Mouse (Mus musculus) neural tube, embryonic 14.5 days (tissue): ENCODE measurements at regions not wholly inside any gene's neighbourhood (a gene's known extent, or its start where the extent isn't known, plus 50 kb on each side); places are given as distances from the start of the nearest gene placed in this dataset.

Source experiments
- ATAC-seq: fragments of 200-750 bp; cut with Nextera tagmentation; 2 replicates; pipeline ENCODE4 v1.8.0; 2017; ENCODE audit warnings: low read depth, mild to moderate bottlenecking, moderate TSS enrichment, moderate library complexity
- H3K27ac ChIP-seq: fragments of 300-500 bp; sonication (generic); 2 replicates; pipeline ENCODE4 v1.5.1; 2014; ENCODE audit warnings: low read depth, mild to moderate bottlenecking, control low read depth, low read length, moderate library complexity, mixed read lengths
- H3K27me3 ChIP-seq: fragments of 300-500 bp; sonication (generic); 2 replicates; pipeline ENCODE4 v1.6.1; 2014; ENCODE audit warnings: low read length; ENCODE audit not compliant: control insufficient read depth, insufficient read depth
- H3K36me3 ChIP-seq: fragments of 300-500 bp; sonication (generic); 2 replicates; pipeline ENCODE4 v1.6.1; 2014; ENCODE audit warnings: low read length, mixed read lengths; ENCODE audit not compliant: control insufficient read depth, insufficient read depth
- H3K4me1 ChIP-seq: fragments of 300-500 bp; sonication (generic); 2 replicates; pipeline ENCODE4 v1.6.1; 2014; ENCODE audit warnings: low read length; ENCODE audit not compliant: control insufficient read depth, insufficient read depth
- H3K4me2 ChIP-seq: fragments of 300-500 bp; sonication (generic); 2 replicates; pipeline ENCODE4 v1.6.1; 2014; ENCODE audit warnings: mild to moderate bottlenecking, low read depth, low read length, control low read depth
- H3K4me3 ChIP-seq: fragments of 300-500 bp; sonication (generic); 2 replicates; pipeline ENCODE4 v1.5.1; 2014; ENCODE audit warnings: low read depth, low read length, control low read depth, mixed read lengths
- H3K9ac ChIP-seq: fragments of 300-500 bp; sonication (generic); replicated peaks from 2 replicates; pipeline ENCODE4 v1.6.1; 2014; ENCODE audit warnings: low read depth, mild to moderate bottlenecking, control low read depth, low read length, mixed read lengths
- H3K9me3 ChIP-seq: fragments of 300-500 bp; sonication (generic); 2 replicates; pipeline ENCODE4 v1.6.1; 2016; ENCODE audit warnings: low read length; ENCODE audit not compliant: control insufficient read depth
- WGBS: fragments of 180-500 bp; shearing (Covaris S2); extraction: QIAGEN DNeasy Blood & Tissue Kit; methylation state at CpG from one replicate; pipeline ENCODE4 v1.1.7; 2014; 5-methylcytosine and 5-hydroxymethylcytosine counted together

- Histone ChIP-seq H3K4me3 (no peak overlapping the region), H3K4me1 (no peaks in the 10 kb centered on the region), H3K36me3 (no peaks in the 10 kb centered on the region), H3K27me3 (no peaks in the 10 kb centered on the region), H3K4me2 (no peak overlapping the region), H3K9ac (no peak overlapping the region), H3K9me3 (no peaks in the 10 kb centered on the region), H3K27ac (no peak overlapping the region)
- 82% methylated on average over 5 of the region's 5 CpGs for WGBS
- ATAC-seq = no peak
Measured at GRCm38 (mm10) chr2:131410906-131411520, 58.3 kb upstream of the Rnf24 start.

GRCm38 (mm10) chr2:131407337-131407736 is 54.6 kb upstream of the Rnf24 start:
- no peak for ATAC-seq
- H3K9me3 ChIP-seq = no peaks in the 10 kb centered on the region
- no peaks in the 10 kb centered on the region for H3K36me3 ChIP-seq
- no peaks in the 10 kb centered on the region for H3K27me3 ChIP-seq
- no peak overlapping the region for H3K4me2 ChIP-seq
- no peak overlapping the region for H3K4me3 ChIP-seq
- 93% methylated on average over 5 of the region's 5 CpGs for WGBS
- H3K4me1 ChIP-seq = no peaks in the 10 kb centered on the region
- no peak overlapping the region for H3K27ac ChIP-seq
- no peak overlapping the region for H3K9ac ChIP-seq

DNA sequence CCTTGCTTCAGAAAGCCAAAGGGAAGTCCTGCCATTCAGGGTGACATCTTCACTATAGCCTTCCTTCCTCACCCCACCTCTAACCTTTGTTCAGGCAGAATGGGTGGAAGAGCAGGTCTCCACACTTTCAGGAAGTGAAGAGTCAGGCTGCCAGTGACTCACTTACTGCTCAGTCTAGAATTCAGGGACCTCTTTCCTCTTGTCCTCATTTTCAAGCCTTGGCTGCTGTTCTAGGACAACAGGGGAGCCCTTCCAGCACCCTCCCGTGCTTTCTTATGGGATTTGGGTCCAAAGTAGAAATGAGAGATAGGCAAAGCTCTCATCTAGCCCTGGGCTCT is 51.5 kb upstream of the Rnf24 start:
- no peaks in the 10 kb centered on the region for H3K9me3 ChIP-seq
- H3K27ac ChIP-seq = no peak overlapping the region
- H3K36me3 ChIP-seq = no peaks in the 10 kb centered on the region
- ATAC-seq = no peak
- WGBS = 62% methylated on average over 1 of the region's 1 CpGs
- H3K27me3 ChIP-seq = no peaks in the 10 kb centered on the region
- no peak overlapping the region for H3K4me2 ChIP-seq
- H3K9ac ChIP-seq = no peak overlapping the region
- H3K4me3 ChIP-seq = no peak overlapping the region
- H3K4me1 ChIP-seq = no peaks in the 10 kb centered on the region

DNA sequence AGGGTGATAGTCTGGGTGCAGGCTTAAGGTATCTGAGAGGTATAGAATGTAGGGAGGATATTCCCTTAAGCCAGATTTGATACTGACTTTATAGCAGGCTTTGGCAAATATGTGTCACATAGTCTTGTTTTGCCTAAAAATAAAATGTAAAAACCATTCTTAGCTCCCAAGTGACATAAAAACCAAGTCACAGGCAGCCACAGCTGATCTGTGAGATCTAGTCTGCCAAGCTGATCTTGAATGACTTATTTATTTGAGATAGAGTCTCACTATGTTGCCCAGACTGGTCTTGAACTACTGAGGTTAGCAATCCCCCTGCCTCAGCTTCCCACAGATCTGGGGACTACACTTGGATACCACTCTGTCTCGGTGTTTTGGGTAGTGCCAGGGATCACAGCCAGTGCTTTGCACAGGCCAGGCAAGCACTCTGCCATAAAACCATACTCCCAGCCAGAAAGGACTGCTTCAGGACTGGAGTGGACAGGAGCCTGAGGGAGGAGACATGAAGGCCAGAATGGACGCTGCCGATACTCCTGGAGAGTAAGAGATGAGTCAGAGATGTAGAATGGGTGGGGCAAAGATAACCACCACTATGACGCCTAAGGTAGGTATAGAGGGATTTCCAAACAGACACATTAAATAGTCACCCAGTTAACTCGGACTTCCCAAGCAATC is 51.0 kb upstream of the Rnf24 start:
- no peak overlapping the region for H3K4me2 ChIP-seq
- no peak overlapping the region for H3K27ac ChIP-seq
- H3K27me3 ChIP-seq = no peaks in the 10 kb centered on the region
- no peak overlapping the region for H3K4me3 ChIP-seq
- no peaks in the 10 kb centered on the region for H3K4me1 ChIP-seq
- H3K9me3 ChIP-seq = no peaks in the 10 kb centered on the region
- no peak for ATAC-seq
- 85% methylated on average over 5 of the region's 5 CpGs for WGBS
- H3K9ac ChIP-seq = no peak overlapping the region
- H3K36me3 ChIP-seq = no peaks in the 10 kb centered on the region
